Mouse (Mus musculus) heart, embryonic 14.5 days (tissue): ENCODE results near the gene Kif28. TPM values are rescaled to one million over a fixed set of nuclear protein-coding genes. Genes with fewer than 3 reads are reported as not detected.

Experiments used
- polyA plus RNA-seq: library from polyadenylated mRNA; unstranded; fragments of >200 nt; fragmentation: Nextera tagmentation; extraction: Ambion mirVana; gene quantifications from 2 replicates; pipeline ENCODE4 v1.2.1, GENCODE M21; 2014

Gene Kif28
- polyA plus RNA-seq, 1 experiment from 2014 or later, result 0.11 TPM

Other genes with a start within 250 kb of the Kif28 start
- gene Smyd3, start 227.2 kb downstream of the Kif28 start, polyA plus RNA-seq, result 11.0 and 11.3 TPM in 2 replicates
- 26.6 and 29.0 TPM in 2 replicates for gene Tfb2m, start 199.0 kb downstream of the Kif28 start, polyA plus RNA-seq
- gene Cnst, start 198.9 kb downstream of the Kif28 start, polyA plus RNA-seq, result 17.6 and 18.1 TPM in 2 replicates
- gene Sccpdh, start 77.1 kb downstream of the Kif28 start, polyA plus RNA-seq, result 100 and 103 TPM in 2 replicates
- 0.20 TPM in 1 of 2 replicates, not detected in the other for gene Gm10518, start 58.1 kb upstream of the Kif28 start, polyA plus RNA-seq
- 18.9 and 20.0 TPM in 2 replicates for gene Ahctf1, start 58.4 kb upstream of the Kif28 start, polyA plus RNA-seq
- gene Cdc42bpa, start 215.2 kb upstream of the Kif28 start, polyA plus RNA-seq, result 14.6 and 14.9 TPM in 2 replicates